Mouse (Mus musculus) thymus, adult 2 months (tissue): ENCODE results near the gene Sorcs3. TPM values are rescaled to one million over a fixed set of nuclear protein-coding genes. Genes with fewer than 3 reads are reported as not detected.

Experiments
- DNase-seq: peaks from one replicate; pipeline ENCODE4 v3.0.0; 2021
- H3K27ac ChIP-seq: fragments of 200-500 bp; 2 replicates; pipeline ENCODE4 v1.5.1; 2012; ENCODE audit warnings: low read length, control low read depth; ENCODE audit not compliant: control insufficient read depth, insufficient read depth
- H3K27me3 ChIP-seq: fragments of 200-500 bp; 2 replicates; pipeline ENCODE4 v1.6.1; 2012; ENCODE audit warnings: mild to moderate bottlenecking, low read length, moderate library complexity, mixed read lengths; ENCODE audit not compliant: control insufficient read depth, insufficient read depth
- H3K36me3 ChIP-seq: fragments of 200-500 bp; 2 replicates; pipeline ENCODE4 v1.6.1; 2012; ENCODE audit warnings: mild to moderate bottlenecking, low read length, moderate library complexity; ENCODE audit not compliant: control insufficient read depth, insufficient read depth
- H3K4me1 ChIP-seq: fragments of 200-500 bp; replicated peaks from 2 replicates; pipeline ENCODE4 v1.6.1; 2012; ENCODE audit warnings: low read length; ENCODE audit not compliant: control insufficient read depth, insufficient read depth
- H3K4me3 ChIP-seq: fragments of 200-500 bp; 2 replicates; pipeline ENCODE4 v1.5.1; 2012; ENCODE audit warnings: mild to moderate bottlenecking, low read length, control low read depth, moderate library complexity; ENCODE audit not compliant: control insufficient read depth, insufficient read depth
- CTCF ChIP-seq: fragments of 200-500 bp; IDR thresholded peaks from 2 replicates; pipeline ENCODE4 v1.5.1; 2012; ENCODE audit warnings: mild to moderate bottlenecking, control low read depth, low read length, moderate library complexity, borderline replicate concordance; ENCODE audit not compliant: control insufficient read depth, poor library complexity, insufficient read depth; ENCODE audit errors: extremely low read depth
- POLR2A ChIP-seq: fragments of 200-500 bp; IDR thresholded peaks from 2 replicates; pipeline ENCODE4 v1.6.1; 2012; ENCODE audit warnings: mild to moderate bottlenecking, low read length, control low read depth, moderate library complexity; ENCODE audit not compliant: control insufficient read depth, poor library complexity, insufficient read depth; ENCODE audit errors: extremely low read depth
- WGBS: fragments of 180-500 bp; shearing (Covaris S2); methylation state at CpG from one replicate; pipeline ENCODE4 v1.1.7; 2018; 5-methylcytosine and 5-hydroxymethylcytosine counted together
- polyA plus RNA-seq: library from polyadenylated mRNA; depleted of rRNA; stranded (reverse); fragments of >200 nt; gene quantifications from 2 replicates; pipeline ENCODE4 v1.2.3, GENCODE M21; 2012

The Sorcs3 gene
- polyA plus RNA-seq, 1 experiment, result 0.18 TPM

DNA sequence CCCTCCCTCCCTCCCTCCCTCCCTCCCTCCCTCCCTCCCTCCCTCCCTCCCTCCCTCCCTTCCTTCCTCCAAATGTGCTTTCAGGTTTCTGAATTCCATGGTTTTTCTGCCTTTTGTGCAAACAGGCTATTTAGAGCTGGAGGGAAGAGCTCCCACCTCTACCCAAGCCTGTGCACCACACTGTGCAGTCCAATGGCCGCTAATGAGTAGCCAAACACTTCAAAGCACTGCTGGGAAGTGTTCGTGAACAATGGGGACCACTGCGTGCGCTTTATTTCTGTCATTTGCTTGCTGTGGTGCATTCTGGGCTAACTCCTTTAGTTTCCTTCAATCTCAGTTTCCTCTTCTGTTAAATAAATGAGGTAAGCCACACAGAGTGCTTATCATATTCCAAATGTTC is 528.5 kb downstream of the Sorcs3 start:
- Histone ChIP-seq H3K27me3 (no peaks in the 10 kb centered on the region), H3K4me1 (no peaks in the 10 kb centered on the region), H3K4me3 (no peak overlapping the region), H3K27ac (no peak overlapping the region), H3K36me3 (no peaks in the 10 kb centered on the region)
- WGBS, result 80% methylated on average over 4 of the region's 4 CpGs
- TF ChIP-seq POLR2A (no peak), CTCF (no peak)
- no peak for DNase-seq

DNA sequence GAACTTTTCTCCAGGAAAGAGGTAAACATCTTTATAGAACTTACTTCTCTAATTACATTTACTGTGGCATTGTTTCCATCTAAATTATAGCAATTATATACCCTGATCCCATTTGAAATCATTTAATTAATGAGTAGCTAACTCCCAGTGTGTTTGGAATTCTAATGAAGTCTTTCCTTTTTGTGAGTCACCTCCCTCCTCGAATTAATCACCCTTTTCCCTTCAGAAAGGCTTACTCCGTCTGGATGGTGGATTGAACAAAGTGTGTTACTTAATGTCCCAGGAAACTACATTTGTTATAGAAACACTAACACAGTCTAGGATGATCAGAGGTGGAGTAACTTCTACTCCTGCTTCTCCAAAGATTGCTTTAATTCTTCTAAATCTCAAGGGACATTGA is 531.7 kb downstream of the Sorcs3 start:
- no peak overlapping the region for H3K4me3 ChIP-seq
- H3K4me1 ChIP-seq, result no peaks in the 10 kb centered on the region
- no peak overlapping the region for H3K27ac ChIP-seq
- TF ChIP-seq POLR2A (no peak), CTCF (no peak)
- no peaks in the 10 kb centered on the region for H3K36me3 ChIP-seq
- 64% methylated on average over 2 of the region's 2 CpGs for WGBS
- no peaks in the 10 kb centered on the region for H3K27me3 ChIP-seq
- no peak for DNase-seq

DNA sequence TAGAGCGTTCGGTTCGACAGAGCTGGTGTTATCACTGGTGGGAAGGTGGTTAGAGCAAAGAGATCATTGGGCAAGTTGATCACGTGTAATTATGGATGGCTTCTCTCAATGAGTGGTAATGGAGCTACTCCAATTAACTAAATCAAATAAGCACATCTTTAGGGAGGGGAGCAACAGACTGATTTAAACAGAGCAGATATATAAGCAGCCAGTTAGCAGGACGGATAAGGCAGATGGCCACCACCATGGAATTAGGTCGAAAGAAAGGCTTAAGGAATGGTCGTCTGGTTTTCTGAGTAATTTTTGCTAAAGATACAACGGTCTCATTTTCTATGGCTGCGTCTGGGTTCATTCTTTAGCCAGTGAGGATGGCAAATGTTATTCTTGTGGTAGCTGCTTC is 549.3 kb downstream of the Sorcs3 start:
- H3K4me1 ChIP-seq, result no peaks in the 10 kb centered on the region
- WGBS, result 97% methylated on average over 9 of the region's 9 CpGs
- no peak for TF ChIP-seq CTCF
- no peak for TF ChIP-seq POLR2A
- H3K27me3 ChIP-seq, result no peaks in the 10 kb centered on the region
- no peak for DNase-seq
- H3K27ac ChIP-seq, result no peak overlapping the region
- no peaks in the 10 kb centered on the region for H3K36me3 ChIP-seq
- H3K4me3 ChIP-seq, result no peak overlapping the region

DNA sequence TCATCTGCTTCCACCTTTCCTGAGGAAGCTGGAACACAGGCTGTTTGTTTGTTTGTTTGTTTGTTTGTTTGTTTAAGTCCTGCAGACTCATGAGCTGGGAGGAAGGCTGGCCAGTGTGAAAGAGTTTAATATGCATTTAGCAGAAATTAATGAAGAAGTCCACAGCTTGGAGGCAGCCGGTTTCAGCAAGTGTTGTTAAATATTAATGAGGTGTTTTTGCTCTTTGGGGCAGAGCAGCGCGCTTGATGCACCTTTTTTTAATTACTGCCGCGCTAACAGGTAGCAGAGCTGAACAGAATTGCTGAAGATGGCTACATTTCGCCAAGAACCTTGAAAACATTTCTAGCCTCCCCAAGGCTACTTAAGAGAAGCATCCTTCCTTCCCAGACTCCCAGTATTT is 551.0 kb downstream of the Sorcs3 start:
- H3K36me3 ChIP-seq, result no peaks in the 10 kb centered on the region
- no peak for TF ChIP-seq POLR2A
- WGBS, result 91% methylated on average over 6 of the region's 6 CpGs
- H3K27me3 ChIP-seq, result no peaks in the 10 kb centered on the region
- H3K4me1 ChIP-seq, result no peaks in the 10 kb centered on the region
- H3K27ac ChIP-seq, result no peak overlapping the region
- no peak overlapping the region for H3K4me3 ChIP-seq
- DNase-seq, result no peak

DNA sequence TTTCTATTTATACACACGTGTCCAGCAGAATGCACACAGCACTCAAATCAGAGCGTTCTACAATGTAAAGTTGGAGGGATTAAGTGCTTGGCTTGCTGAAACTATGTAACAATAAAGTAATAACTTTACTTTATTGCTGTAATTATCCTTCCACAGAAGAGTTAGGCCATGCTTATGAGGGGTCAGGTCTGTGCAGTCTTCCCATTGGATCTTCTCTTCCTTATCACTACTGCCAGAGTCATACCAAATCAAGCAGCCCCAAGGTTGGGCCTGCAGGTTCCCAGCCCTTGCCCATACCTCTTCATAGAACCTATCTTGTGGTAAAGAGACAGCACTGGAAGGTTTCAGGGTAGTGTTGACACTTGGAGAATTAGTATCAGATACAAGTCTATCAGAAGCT is 560.7 kb downstream of the Sorcs3 start:
- Histone ChIP-seq H3K36me3 (no peaks in the 10 kb centered on the region), H3K27me3 (no peaks in the 10 kb centered on the region), H3K27ac (no peak overlapping the region), H3K4me1 (no peaks in the 10 kb centered on the region), H3K4me3 (no peak overlapping the region)
- no peak for DNase-seq
- 85% methylated on average over 2 of the region's 2 CpGs for WGBS
- TF ChIP-seq CTCF (no peak), POLR2A (no peak)

DNA sequence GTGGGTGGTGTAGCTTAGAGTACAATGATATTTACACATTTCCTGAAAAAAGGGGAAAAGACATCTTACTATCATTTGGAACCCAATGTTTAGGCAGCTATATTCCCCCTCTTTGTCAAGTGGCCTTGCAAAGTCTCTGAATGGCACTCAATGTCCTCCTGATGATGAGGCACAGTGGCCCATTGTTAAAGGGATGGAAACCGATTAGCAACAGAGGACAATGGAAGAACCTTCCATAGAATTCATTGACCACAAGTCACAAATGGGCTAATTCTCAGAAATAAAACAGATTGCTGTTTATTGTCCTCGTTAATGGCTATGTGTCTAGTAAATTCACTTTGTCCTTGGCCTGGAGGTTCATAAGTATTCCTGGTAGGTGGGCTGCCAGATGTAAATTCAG is 565.7 kb downstream of the Sorcs3 start:
- Histone ChIP-seq H3K27me3 (no peaks in the 10 kb centered on the region), H3K36me3 (no peaks in the 10 kb centered on the region), H3K27ac (no peak overlapping the region), H3K4me1 (no peaks in the 10 kb centered on the region), H3K4me3 (no peak overlapping the region)
- TF ChIP-seq CTCF (no peak), POLR2A (no peak)
- DNase-seq, result no peak
- 85% methylated on average over 2 of the region's 2 CpGs for WGBS

DNA sequence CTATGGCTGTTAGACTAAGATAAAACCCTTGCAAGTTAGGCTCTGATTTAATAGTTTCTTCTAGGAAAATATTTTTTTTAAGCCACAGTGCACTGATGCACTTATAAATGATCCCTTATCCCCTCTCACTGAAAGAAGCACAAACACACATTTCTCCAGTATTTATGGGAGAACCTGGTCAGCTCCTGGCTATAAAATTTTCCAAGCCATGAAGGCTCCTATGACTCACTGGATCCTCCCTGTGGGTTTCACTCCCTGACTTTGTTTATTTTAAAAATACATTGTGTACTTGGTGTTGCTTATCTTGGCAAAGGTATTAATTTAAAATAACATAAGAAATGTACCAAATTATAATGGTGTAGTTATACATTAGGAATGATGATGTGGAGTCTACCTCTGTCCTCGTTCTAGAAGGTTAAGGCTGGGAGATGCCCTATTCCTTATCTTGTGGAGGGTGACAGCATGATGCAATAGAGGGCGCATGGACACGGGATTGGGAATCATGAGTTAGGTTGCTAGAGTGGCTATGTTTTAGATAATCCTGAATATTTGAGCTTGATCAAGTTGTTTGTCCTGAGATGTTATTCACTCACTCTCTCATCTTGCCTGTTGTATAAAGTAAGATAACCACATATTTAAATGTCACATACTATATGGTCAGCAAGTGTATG is 573.4 kb downstream of the Sorcs3 start:
- Histone ChIP-seq H3K27ac (no peak overlapping the region), H3K4me1 (no peaks in the 10 kb centered on the region), H3K4me3 (no peak overlapping the region), H3K27me3 (no peaks in the 10 kb centered on the region), H3K36me3 (no peaks in the 10 kb centered on the region)
- no peak for DNase-seq
- WGBS, result 86% methylated on average over 3 of the region's 3 CpGs
- TF ChIP-seq POLR2A (no peak), CTCF (no peak)
